Mouse (Mus musculus): ENCODE data around the gene Rnf39.

Rnf39 gene

DNA sequence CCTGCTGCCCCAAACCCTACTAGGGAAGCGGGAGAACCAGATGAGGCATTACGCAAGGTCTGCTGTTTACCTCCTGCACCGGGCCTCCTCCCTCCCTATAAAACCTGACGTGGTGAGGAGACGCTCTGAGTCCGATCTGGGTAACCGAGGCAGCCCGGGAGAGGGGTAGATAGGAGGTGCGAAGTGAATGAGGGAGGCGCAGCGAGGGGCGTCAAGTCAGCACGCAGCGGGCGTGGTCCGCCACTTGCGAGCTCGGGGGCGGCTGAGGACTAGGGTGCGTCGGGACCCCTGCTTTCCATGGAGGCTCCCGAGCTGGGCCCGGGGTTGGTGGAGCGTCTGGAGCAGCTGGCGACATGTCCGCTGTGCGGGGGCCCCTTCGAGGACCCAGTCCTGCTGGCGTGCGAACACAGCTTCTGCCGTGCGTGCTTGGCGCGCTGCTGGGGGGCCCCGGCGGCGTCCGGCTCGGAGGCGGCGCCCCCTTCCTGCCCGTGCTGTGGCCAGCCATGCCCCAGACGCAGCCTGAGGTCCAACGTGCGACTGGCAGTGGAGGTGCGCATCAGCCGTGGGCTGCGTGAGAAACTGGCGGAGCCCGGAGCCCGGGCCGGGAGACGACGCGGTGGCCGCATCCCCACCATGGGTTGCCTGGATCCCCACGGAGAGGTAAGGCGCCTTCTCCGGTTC lies at the start of gene Rnf39:
Gene Rnf39, plus strand, starts transcription at position 128 of the 681 bp plus-strand sequence.
- DNase-seq (ENCODE audit: low spot score), result peak; percentile 66

DNA sequence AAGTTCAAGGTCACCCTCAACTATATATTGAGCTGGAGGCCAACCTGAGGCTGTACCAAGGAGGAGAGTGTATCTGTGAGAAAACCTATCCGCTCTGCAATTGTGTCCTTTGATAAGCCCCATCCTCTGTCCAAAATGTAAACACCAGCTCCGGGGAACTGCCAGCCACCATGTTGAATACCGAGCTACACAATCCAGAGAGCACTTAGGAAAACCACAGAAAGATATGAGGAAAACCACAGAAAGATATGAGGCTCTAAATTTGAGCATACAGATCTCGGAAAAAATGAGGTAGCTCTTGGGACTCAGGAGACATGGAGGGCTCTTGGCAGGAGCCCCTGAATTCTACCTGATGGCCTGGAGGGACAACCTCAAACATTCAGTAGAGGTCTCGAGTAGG lies 49.3 kb upstream of the Rnf39 start:
- no peak for DNase-seq (ENCODE audit: low spot score)

DNA sequence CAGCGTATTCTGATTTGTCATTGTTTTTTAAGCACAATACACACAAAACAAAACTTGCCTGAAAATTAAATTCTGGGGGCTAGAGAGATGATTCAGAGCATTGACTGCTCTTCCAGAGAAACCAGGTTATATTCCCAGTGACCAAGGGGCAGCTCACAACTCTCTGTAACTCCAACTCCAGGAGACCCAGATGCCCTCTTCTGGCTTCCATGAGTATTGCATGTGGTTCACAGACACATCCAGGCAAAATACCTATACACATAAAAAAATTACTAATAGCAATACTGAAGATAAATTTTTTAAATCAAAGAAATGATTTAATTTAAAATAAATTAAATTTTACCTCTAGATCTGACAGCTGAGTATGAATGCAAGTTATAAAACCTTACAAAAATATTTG lies 46.1 kb upstream of the Rnf39 start:
- peak; percentile 50 for DNase-seq (ENCODE audit: low spot score)

DNA sequence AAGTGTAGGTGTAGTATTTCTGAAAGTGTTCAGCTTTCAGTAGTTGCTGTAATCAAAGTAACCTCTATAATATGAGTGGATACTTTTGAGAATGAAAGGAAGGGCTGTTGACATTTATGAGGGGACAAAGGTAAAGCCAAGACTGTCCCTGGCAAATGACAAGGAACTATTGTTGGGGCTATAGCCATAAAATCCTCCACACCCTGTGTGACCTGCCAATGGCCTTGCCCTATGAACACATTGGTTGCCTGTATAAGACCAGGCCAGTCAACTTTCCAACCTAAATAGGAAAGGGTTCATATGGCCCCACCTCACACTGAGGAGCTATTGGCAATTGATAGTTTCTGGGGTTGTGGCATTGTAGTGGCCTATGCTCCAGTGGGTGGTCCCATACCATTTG lies 45.7 kb upstream of the Rnf39 start:
- DNase-seq (ENCODE audit: low spot score), result no peak

DNA sequence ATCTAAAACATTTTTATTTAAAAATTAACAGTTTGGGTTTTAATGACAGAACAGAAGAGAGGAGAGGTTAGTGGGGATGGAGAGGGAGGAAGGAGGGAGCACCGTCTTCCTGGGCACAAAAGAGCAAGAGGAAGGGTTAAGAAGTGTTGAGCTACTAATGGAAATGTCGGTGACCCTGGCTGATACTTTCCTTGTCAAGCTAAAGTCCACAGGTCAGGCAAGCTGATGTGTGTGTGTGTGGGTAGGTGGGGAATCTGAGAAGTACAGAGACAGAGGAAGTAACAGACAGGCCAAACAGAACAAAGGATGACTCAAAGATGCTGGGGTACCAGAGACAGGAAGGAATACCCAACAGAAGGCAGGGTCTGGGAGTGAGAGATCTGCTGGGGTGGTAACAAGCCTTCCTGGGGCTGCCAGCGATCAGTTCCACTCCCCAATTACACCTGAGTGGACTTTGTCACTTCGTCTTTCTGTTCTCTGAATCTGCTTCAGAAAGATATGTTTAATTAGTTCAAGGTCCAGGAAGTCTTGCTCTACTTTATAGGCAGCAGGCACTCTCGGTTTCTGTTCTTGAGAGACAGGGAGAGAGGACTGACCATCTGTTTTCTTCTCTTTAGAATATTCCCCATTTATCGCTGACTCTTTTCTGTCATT lies 45.0 kb upstream of the Rnf39 start, which contains the start of gene Trim31:
Gene Trim31, plus strand, starts transcription at position 567 of the 654 bp plus-strand sequence.
- DNase-seq (ENCODE audit: low spot score), result no peak

DNA sequence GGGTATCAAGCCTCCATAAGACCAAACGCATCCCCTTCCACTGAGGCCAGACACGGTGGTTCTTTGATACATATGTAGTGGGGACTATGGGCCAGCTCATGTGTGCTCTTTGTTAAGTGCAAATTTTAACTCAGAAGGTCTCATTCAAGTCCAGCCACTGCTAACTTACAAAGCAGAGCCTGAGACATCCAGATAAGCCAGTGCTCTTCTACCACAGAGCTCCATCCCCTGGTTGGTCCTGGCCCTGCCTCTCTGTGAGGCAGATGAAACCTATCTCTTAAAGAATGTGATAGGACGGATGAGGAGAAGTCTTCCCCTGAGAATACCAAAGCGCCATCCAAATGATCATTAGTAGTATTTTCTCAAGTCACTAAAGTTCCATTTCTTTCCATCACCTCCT lies 43.3 kb upstream of the Rnf39 start:
- no peak for DNase-seq (ENCODE audit: low spot score)

DNA sequence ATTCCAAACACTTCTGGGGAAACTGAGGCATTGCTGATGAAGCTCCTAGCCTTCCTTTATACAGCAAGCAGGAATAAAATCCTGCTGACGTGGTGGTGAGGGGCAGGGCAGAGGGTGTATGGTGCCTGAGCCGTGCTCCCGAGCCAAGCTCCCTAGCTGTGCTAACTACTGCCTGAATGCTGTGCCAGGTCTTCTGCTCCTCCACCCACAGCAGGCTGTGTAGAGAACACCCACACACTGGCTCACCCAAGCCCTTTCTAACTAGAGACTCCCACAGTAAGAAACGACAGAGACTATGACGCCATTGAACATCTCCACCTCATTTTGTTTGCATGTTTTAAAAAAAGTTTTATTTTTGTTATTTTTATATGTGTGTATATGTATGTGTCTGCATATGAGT lies 42.7 kb upstream of the Rnf39 start:
- DNase-seq (ENCODE audit: low spot score), result no peak

DNA sequence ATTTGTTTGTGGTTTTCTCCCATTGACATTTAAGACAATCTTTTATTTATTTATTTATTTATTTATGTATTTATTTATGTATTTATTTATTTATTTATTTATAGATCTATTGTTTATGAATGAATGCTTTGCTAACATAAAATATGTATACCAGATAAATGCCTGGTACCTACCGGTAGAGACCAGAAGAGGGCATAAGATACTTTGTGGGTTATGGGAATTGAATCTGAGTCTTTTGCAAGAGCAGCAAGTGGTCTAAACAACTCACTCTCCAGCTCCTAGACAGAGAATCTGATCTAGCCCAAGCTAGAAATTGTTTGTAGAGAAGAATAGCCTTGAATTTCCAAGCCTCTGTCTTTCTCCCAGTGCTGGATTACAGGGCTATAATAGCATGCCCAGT lies 42.0 kb upstream of the Rnf39 start:
- no peak for DNase-seq (ENCODE audit: low spot score)

DNA sequence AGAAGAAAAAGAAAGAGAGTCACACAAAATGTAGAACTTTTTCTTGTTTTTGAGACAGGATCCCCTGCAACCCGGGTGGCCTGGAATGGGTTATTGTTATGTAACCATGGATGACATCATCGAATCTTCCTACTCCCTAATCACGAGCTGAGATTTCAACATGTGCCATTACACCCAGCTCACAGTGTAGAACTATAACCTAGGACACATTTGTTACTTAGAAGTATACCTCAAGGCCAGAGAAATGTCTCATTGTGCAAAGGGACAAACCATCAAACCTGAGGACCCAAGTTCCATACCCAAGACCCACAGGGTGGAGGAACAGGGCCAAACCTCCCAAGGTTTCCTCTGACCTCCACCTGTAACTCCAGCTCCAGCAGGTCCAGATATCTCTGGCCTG lies 39.1 kb upstream of the Rnf39 start:
- no peak for DNase-seq (ENCODE audit: low spot score)

DNA sequence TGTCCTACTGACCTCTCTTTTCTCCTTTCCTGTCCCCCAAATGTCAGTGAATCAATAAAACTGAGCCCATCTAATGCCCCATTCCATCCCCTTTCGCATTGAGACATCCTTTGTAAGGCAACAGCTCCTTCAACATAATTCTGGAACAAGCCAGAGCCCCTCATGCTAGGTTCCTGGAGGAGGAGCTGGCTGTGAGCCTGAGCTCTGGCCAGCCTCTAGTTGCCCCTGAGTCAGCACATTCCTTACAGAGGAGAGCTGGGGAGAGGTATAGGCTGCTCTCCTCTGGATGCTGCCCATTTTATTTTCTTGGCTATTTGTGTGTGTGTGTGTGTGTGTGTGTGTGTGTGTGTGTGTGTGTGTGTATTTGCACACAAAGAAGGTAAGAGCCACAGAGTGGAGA lies 34.5 kb upstream of the Rnf39 start:
- DNase-seq (ENCODE audit: low spot score), result no peak

DNA sequence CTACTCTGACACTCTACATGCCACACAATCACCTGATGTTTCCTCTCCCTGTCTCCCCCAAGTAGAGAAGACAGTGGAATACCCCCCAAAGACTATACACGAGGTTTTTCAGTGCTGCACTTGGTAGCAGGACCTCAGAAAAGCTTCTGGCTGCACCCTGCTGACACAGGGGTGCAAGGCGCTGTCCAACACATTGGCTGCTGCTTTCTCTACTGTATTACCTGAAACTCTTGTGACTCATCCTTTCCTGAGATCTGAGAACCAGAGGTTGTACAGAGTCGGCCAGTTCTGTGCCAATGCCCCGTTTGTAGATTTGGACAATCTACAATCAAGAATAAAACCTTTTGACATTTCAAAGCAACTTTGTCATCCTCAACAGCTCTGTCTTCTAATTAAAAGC lies 32.9 kb upstream of the Rnf39 start:
- no peak for DNase-seq (ENCODE audit: low spot score)

DNA sequence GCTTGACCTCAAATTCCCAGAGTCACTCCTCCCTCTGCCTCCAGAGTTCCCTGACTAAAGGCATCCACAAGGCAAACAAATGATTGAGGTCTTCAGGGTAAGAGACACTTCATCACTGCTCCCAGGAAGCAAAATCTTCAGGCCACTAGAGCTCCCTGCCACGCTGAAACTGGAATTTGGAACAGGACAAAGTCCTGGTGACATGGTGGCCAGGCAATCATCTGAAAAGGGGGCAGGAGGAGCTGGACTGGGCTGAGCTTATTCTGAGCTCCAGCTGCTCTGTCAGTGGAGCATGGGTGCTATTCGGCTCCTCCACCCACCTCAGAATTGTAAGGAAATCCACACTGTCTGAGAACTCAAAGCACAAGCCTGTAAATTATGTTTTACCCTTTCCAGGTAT lies 30.7 kb upstream of the Rnf39 start:
- no peak for DNase-seq (ENCODE audit: low spot score)

DNA sequence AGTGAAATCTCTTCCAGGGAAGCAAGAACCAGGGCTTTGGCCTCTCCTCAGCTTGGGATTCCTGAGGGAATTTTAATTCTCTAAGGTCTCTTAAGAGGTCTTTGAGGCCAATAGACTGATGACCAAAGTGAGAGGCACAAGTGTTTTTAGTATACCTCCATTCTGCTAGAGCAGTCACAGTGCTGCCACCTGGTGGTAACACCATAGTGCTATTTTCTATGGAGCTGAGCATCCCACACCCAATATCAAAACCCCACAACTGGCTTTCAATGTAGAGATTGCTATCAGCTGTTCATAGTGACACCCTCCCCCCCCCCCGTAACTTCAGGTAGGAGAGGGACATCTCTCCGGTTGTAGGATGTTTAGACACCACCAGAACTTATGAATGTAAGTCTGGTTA lies 28.6 kb upstream of the Rnf39 start:
- DNase-seq (ENCODE audit: low spot score), result peak; percentile 83

DNA sequence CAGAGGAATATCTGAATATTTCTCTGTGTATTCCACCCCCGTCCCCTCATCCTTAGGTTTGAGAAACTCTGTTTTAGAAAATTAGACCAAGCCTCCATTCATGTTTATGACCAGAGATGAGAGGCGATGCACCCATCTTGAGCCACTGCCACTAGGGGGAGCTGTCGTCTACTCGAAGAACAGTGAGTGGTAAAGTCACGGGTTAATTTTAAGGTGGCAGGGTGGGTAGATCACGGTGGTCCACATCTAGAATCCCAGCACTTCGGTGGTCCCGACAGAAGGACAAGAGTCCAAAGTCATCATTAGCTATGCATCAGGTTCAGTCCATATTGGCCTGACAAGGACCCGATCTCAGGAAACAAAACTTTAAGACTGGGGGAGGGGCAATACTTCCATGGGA lies 27.6 kb upstream of the Rnf39 start:
- DNase-seq (ENCODE audit: low spot score), result peak; percentile 66

DNA sequence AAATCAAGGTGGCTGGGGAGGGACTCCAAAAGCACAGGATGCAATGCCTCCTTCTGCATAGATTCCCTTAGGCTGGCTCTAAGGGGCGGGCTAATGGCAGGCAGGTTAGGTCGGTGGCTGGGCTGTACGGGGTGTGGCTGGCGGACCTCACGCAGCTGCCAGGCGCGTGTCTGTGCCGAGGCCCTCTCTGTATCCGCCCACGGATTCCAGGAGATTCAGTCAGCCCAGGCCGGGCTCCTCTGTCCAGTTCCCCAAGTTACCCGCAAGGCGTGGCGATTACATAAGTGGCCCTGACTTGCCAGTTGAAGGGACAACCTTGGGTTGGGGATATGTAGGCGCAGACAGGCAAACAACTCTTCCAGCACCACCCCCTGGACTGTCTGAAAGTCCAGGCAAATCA lies 22.5 kb upstream of the Rnf39 start:
- peak; percentile 68 for DNase-seq (ENCODE audit: low spot score)

DNA sequence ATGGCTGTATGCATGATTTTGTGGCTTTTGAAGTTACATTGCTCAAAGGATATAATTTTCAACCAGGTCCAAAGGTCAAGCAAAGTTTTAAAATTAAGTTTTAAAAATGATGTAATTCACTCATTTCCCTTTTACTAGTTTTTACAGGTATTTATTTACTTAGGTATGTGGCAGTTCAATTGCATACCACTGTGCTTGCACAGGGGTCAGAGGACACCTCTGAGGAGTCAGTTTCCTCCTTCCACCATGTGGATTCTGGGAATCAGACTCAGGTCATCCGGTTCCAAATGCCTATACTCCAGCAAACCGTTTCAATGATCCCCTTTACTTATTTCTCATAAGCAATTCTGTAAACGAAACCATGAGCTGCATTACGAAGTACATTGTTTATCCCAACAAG lies 20.0 kb upstream of the Rnf39 start:
- DNase-seq (ENCODE audit: low spot score), result no peak

DNA sequence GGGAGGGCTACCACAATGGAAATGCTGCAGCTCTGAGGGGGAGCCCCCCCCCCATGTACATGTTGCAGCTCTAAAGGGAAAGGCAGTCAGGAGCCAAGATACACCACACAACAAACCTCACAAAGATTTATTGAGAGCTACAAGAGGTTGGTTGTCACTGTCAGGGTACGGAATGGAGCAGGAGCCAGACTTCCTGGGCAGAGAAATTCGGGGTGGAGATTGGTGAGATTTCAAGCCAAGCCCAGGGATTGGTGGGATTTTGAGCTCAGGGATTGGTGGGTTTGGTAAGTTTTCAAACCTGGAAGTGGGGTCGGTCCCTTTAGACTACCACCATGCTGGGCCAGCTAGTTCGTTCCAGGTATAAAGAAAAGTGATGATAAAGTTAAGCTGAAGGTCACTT lies 19.2 kb upstream of the Rnf39 start:
- DNase-seq (ENCODE audit: low spot score), result no peak

DNA sequence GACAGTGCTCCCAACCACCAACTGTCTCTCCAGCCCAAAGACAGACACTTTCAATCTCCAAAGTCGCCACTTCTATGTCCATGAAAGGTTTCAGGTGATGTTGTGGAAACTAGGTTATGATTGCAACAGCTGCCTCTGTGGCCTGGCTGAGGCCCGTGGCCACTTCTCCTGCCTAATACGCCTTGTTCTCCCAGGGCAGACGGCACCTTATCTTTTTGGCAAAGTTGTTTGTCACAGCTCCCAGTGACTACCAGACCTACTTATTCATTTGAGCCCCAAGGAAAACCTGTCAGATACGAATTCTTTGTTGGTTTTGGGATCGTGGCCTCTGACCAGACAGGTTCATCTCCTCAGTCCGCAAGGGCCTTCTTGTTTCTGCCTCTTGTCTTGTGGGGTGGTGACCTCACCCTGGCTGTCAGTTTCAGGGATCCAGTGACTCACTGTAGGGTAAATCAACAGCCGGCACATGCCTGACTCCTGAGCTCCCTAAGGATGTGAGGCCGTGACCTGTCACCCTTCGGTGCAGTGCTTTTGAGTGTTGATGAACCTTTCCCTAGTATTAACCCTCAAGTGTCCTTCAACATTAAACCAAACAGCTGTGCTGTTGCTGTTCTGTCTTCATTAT lies 15.1 kb upstream of the Rnf39 start:
- DNase-seq (ENCODE audit: low spot score), result no peak

DNA sequence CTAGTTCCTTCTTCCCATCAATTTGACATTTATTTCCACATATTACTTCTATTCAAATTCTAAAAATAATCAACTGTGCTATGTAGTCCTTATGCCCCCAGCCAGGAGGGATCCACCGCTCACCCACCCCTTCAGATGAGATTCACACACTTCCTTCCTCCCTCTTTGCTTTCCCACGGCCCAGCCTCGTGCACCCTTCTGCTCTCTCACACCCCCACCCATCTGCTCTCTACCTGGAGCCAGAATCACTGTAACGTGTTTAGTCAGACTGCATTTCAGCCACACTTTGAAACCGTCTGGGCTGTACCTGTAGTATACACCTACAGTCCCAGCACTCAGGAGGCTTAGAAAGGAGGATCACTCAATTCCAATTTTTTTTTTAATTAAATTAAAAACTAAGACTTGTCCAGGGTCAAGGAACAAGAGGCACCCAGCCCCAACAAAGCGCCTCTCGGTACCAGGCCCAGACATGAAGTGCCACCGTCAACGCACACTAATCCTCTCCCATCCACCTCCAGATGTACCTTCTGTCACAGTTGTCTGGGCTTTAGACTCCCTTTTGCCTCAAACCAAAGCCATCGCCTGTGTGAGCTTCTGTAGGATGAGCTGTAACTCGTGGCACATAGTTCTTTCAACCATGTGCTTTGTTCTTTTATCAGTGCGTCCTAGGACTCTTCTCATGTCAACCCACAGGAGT lies 13.3 kb upstream of the Rnf39 start:
- no peak for DNase-seq (ENCODE audit: low spot score)

DNA sequence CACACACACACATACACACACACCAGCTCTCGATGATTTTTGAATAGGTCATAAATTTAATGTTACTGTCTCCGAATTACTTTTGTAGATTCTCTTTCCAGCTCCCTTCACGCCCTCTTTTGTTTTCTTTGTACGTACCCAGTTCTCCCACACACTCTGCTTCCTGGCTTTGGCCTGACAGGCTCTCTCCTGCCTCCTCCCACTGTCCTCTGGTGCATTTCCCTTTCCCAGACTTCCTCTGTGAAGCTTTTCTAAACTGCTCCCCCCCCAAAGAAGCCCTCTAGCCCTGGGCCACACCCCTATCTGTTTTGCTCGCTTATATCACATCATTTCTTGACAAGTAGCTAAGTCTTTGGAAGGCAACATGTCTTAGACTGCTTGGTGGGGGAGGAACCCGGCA lies 12.5 kb upstream of the Rnf39 start:
- DNase-seq (ENCODE audit: low spot score), result no peak

DNA sequence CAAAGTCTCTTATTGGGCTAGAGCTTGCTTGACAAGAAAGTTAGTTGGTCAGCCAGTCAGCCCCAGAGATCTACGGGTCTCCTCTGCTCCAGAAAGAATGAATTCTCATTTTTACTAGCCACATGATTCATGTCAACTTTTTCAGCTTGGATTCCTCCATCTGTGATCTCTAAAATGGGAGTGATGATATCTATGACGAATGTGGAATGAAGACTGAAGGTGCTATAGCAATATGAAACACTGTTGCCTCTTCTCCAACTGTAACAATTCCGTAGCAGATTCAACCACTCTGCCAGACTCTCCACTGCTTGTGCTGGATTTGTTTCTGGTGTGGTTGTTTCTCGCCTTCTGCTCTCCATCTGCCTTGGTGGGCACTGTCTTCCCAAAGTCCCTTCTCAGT lies 11.6 kb upstream of the Rnf39 start:
- DNase-seq (ENCODE audit: low spot score), result no peak

DNA sequence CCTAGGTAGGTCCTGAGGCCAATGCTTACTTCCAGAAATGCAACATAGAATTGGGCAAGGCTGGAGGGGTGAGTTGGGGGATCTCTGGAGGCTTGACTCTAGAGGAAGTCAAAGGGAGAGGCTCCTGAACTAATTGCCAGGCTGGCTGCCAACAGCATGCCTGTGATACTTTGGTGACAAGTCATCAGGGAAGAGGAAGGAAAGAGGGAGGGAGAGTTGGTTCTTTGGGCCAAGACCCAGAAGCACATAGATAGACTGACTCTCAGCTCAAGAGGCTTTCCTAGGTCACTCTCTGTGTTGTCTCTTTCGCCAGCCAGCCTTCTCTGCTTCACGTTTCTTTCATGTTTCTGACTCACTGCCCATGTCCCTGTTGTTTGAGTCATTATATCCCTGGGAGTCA lies 10.9 kb upstream of the Rnf39 start:
- DNase-seq (ENCODE audit: low spot score), result peak; percentile 51

DNA sequence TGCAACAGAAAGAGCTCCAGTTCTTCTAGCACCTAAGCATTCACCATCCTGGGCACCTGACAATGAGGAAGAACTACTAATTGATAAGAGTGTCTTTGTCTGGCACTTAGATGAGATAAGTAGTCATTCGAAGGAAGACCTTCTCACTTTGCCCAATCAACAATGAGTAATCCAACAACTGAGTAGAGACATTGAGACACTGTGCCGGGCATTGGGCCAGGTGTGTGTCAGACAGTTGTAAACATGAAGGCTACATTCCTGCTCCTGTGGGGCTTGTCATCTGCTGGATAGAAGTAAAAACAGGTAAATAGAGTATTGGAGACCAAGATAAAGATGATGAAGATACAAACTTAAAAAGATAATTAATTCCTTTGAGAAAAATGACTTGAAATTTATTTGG lies 4.7 kb upstream of the Rnf39 start:
- peak; percentile 35 for DNase-seq (ENCODE audit: low spot score)

Data from urinary bladder, postnatal 14 days (tissue).